Mouse (Mus musculus): ENCODE results near the gene Kazald1. TPM values are rescaled to one million over a fixed set of nuclear protein-coding genes. Genes with fewer than 3 reads are reported as not detected.

Kazald1 gene
- polyA plus RNA-seq, 1 experiment from 2014 or later, result 0.35 TPM

- H3K27me3 ChIP-seq (replicated peaks), result peaks cover 42% of the 10 kb centered on the region
- H3K9ac ChIP-seq, result no peak overlapping the region
- no peak overlapping the region for H3K4me2 ChIP-seq
- peaks cover 45% of the 10 kb centered on the region for H3K4me1 ChIP-seq
- no peak overlapping the region for H3K4me3 ChIP-seq
- no peaks in the 10 kb centered on the region for H3K36me3 ChIP-seq
- no peaks in the 10 kb centered on the region for H3K9me3 ChIP-seq (replicated peaks)
- no peak overlapping the region for H3K27ac ChIP-seq
- no peak for ATAC-seq
- WGBS (ENCODE audit: insufficient replicate concordance), result 56% methylated on average over 7 of the region's 7 CpGs
These were observed 7.1 kb upstream of the Kazald1 start for GRCm38 (mm10) chr19:45067758-45068510.

GRCm38 (mm10) chr19:45073871-45074542 is 1.0 kb upstream of the Kazald1 start:
- H3K9me3 ChIP-seq (replicated peaks), result no peaks in the 10 kb centered on the region
- H3K36me3 ChIP-seq, result no peaks in the 10 kb centered on the region
- H3K27me3 ChIP-seq (replicated peaks), result peaks cover 42% of the 10 kb centered on the region
- peaks cover 39% of the 10 kb centered on the region for H3K4me1 ChIP-seq
- H3K4me2 ChIP-seq, result peak overlapping the region; percentile 95
- ATAC-seq, result peak; percentile 59
- WGBS (ENCODE audit: insufficient replicate concordance), result 7% methylated on average over 20 of the region's 20 CpGs
- peak overlapping the region; percentile 71 for H3K4me3 ChIP-seq
- H3K9ac ChIP-seq, result peak overlapping the region; percentile 89
- H3K27ac ChIP-seq, result peak overlapping the region; percentile 92

GRCm38 (mm10) chr19:45075323-45076035 is 438 bp downstream of the Kazald1 start:
- Histone ChIP-seq H3K9me3 (replicated peaks) (no peaks in the 10 kb centered on the region), H3K4me2 (peak overlapping the region; percentile 95), H3K27ac (peak overlapping the region; percentile 92; the same call in 1 of the 2 replicates), H3K36me3 (no peaks in the 10 kb centered on the region), H3K4me3 (peak overlapping the region; percentile 71), H3K27me3 (replicated peaks) (peaks cover 56% of the 10 kb centered on the region), H3K4me1 (peaks cover 50% of the 10 kb centered on the region), H3K9ac (peak overlapping the region; percentile 89)
- ATAC-seq, result peak; percentile 58
- WGBS (ENCODE audit: insufficient replicate concordance), result 1% methylated on average over 32 of the region's 32 CpGs

- Histone ChIP-seq H3K4me1 (peaks cover 53% of the 10 kb centered on the region), H3K27ac (no peak overlapping the region), H3K4me2 (peak overlapping the region; percentile 95), H3K4me3 (peak overlapping the region; percentile 71), H3K27me3 (replicated peaks) (peaks cover 61% of the 10 kb centered on the region), H3K36me3 (no peaks in the 10 kb centered on the region), H3K9ac (peak overlapping the region; percentile 89), H3K9me3 (replicated peaks) (no peaks in the 10 kb centered on the region)
- 11% methylated on average over 17 of the region's 17 CpGs for WGBS (ENCODE audit: insufficient replicate concordance)
- ATAC-seq, result no peak
These were observed 1.1 kb downstream of the Kazald1 start for GRCm38 (mm10) chr19:45076036-45076575.

GRCm38 (mm10) chr19:45076586-45077510 is 1.8 kb downstream of the Kazald1 start:
- H3K4me2 ChIP-seq, result peak overlapping the region; percentile 95
- H3K36me3 ChIP-seq, result no peaks in the 10 kb centered on the region
- H3K27me3 ChIP-seq (replicated peaks), result peaks cover 68% of the 10 kb centered on the region
- H3K9me3 ChIP-seq (replicated peaks), result no peaks in the 10 kb centered on the region
- ATAC-seq, result 0 out of 2 replicates have a peak, but pooled peaks have one; percentile 14
- 1% methylated on average over 62 of the region's 62 CpGs for WGBS (ENCODE audit: insufficient replicate concordance)
- peak overlapping the region; percentile 6; the same call in 1 of the 2 replicates for H3K9ac ChIP-seq
- H3K4me1 ChIP-seq, result peaks cover 55% of the 10 kb centered on the region
- H3K27ac ChIP-seq, result no peak overlapping the region
- H3K4me3 ChIP-seq, result peak overlapping the region; percentile 71

GRCm38 (mm10) chr19:45077742-45078645 is 3.0 kb downstream of the Kazald1 start:
- H3K27me3 ChIP-seq (replicated peaks), result peaks cover 80% of the 10 kb centered on the region
- 7% methylated on average over 20 of the region's 20 CpGs for WGBS (ENCODE audit: insufficient replicate concordance)
- no peak for ATAC-seq
- H3K27ac ChIP-seq, result no peak overlapping the region
- no peaks in the 10 kb centered on the region for H3K9me3 ChIP-seq (replicated peaks)
- H3K4me1 ChIP-seq, result peaks cover 52% of the 10 kb centered on the region
- no peaks in the 10 kb centered on the region for H3K36me3 ChIP-seq
- H3K4me2 ChIP-seq, result no peak overlapping the region
- no peak overlapping the region for H3K9ac ChIP-seq
- H3K4me3 ChIP-seq, result no peak overlapping the region

GRCm38 (mm10) chr19:45078971-45079764 is 4.1 kb downstream of the Kazald1 start:
- peaks cover 46% of the 10 kb centered on the region for H3K4me1 ChIP-seq
- H3K9me3 ChIP-seq (replicated peaks), result no peaks in the 10 kb centered on the region
- peak overlapping the region; percentile 52 for H3K4me2 ChIP-seq
- peaks cover 91% of the 10 kb centered on the region for H3K27me3 ChIP-seq (replicated peaks)
- no peaks in the 10 kb centered on the region for H3K36me3 ChIP-seq
- WGBS (ENCODE audit: insufficient replicate concordance), result 9% methylated on average over 17 of the region's 17 CpGs
- peak overlapping the region; percentile 35 for H3K4me3 ChIP-seq
- H3K9ac ChIP-seq, result no peak overlapping the region
- ATAC-seq, result no peak
- H3K27ac ChIP-seq, result no peak overlapping the region

- Histone ChIP-seq H3K9ac (no peak overlapping the region), H3K4me2 (peak overlapping the region; percentile 52), H3K36me3 (no peaks in the 10 kb centered on the region), H3K27ac (no peak overlapping the region), H3K4me1 (peaks cover 46% of the 10 kb centered on the region), H3K27me3 (replicated peaks) (peaks cover 99% of the 10 kb centered on the region), H3K9me3 (replicated peaks) (no peaks in the 10 kb centered on the region), H3K4me3 (peak overlapping the region; percentile 35)
- 2% methylated on average over 45 of the region's 45 CpGs for WGBS (ENCODE audit: insufficient replicate concordance)
- ATAC-seq, result no peak
These were observed 4.9 kb downstream of the Kazald1 start for GRCm38 (mm10) chr19:45079769-45080515.

GRCm38 (mm10) chr19:45080711-45081110 is 5.7 kb downstream of the Kazald1 start:
- H3K27me3 ChIP-seq (replicated peaks), result peaks cover 99% of the 10 kb centered on the region
- no peak overlapping the region for H3K9ac ChIP-seq
- WGBS (ENCODE audit: insufficient replicate concordance), result 3% methylated on average over 17 of the region's 17 CpGs
- H3K4me1 ChIP-seq, result peaks cover 40% of the 10 kb centered on the region
- H3K4me2 ChIP-seq, result peak overlapping the region; percentile 52
- H3K9me3 ChIP-seq (replicated peaks), result no peaks in the 10 kb centered on the region
- H3K36me3 ChIP-seq, result no peaks in the 10 kb centered on the region
- ATAC-seq, result no peak
- peak overlapping the region; percentile 35; the same call in 1 of the 2 replicates for H3K4me3 ChIP-seq
- no peak overlapping the region for H3K27ac ChIP-seq
